Mouse (Mus musculus) thymus, adult 18-20 months (tissue): Measurements from ENCODE around the gene Lrrc45.
"Not testable (repeated sequence)": the region's sequence is repeated elsewhere in the genome, so short reads cannot be mapped to it uniquely, and the experiment has no call there.

ENCODE experiments used
- DNase-seq, 2 experiments: peaks; one replicate each; pipeline ENCODE4 v3.0.0; 2022; ENCODE audit warnings: mixed read lengths in 2 of 2

Lrrc45 gene

DNA sequence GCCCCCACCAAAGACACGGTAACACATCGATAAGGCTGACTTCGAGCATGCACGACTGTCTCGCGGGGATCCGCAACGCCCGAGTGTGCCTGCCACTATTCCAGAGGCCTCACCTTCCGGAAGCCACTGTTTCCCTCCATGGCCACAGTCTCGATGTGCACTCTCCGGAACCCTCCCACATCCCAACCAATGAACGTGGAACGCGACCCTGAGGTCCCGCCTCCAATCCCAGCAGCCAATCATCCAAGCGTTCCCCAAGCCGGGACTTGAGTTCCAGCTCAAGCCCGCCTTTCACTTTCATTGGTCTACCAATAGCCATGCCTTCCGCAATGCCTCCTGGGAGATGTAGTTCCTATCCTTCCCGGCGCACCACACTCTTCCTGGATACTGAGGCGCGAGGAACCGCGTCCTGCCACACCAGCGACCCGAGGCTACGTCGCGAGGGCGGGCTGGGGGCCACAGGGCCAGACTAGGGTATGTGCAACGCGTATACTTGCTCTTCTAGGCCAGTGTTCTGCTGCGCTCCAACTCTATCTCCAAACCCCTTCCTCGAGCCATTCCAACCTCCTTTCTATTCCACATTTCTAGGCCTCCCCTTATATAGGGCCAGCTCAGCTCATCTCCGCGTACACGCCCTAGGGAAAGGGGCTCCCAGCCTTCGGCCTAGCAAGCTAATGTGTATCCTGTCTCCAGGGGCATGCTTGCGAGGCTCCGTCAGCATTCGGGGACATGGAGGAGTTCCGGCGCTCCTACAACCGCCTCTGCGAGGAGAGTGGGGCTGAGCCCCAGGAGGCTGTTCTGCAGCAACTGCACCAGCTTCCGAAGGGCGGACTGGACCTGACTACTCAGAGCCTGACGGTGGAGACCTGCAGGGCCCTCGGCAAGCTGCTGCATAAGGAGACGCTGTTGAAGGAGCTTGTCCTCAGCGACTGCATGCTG, at the start of gene Lrrc45, which contains the start of gene Cenpx:
Gene Lrrc45, plus strand, starts transcription at position 346 of the 939 bp plus-strand sequence.
Gene Cenpx, minus strand, starts transcription at position 159 of the 939 bp plus-strand sequence.
- peak; percentile 97 to 99 for DNase-seq

DNA sequence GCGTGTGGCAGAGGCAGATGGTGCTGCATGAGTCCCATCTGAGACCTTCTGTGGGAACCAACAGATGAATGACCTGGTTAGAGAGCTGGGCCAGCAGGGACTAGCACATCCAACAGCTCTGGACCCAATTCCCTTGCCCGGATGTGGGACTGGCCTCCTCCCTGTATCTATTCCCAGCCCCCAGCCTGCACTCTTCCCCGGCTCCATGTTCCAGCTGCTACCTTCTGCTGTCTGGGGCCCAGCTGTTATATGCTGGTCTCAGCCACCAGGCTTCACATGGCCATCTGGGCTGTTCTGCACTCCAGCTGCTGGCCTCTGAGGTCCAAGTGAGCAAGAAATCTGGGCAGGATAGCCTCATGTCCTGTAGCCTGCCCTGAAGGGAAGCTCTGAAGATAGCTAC, 48.3 kb upstream of the Lrrc45 start:
- DNase-seq: no peak

GRCm38 (mm10) chr11:120666617-120667016, 47.1 kb upstream of the Lrrc45 start:
- DNase-seq: no peak

- DNase-seq: peak; percentile 92
Observed at GRCm38 (mm10) chr11:120672687-120673593, 40.8 kb upstream of the Lrrc45 start, which contains the start of gene Aspscr1. Gene Aspscr1, plus strand, starts transcription at chr11:120672973.

- no peak for DNase-seq
Observed at GRCm38 (mm10) chr11:120673594-120674122, 40.1 kb upstream of the Lrrc45 start.

DNA sequence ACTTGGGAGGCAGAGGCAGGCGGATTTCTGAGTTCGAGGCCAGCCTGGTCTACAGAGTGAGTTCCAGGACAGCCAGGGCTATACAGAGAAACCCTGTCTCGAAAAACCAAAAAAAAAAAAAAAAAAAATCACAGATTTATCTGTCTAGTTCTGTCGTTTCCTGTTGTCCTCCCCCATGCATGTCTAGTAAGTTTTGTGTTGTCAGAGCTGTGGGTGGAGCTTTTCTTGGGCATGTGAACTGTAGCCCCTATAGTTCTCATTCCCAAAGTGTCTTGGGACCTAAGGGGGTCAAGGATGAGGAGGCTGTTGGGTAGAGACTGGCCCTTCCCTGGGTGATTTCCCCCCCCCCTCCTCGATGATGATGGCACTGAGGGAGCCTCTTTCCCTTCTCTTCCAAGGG, 37.9 kb upstream of the Lrrc45 start:
- DNase-seq: not testable (repeated sequence)

DNA sequence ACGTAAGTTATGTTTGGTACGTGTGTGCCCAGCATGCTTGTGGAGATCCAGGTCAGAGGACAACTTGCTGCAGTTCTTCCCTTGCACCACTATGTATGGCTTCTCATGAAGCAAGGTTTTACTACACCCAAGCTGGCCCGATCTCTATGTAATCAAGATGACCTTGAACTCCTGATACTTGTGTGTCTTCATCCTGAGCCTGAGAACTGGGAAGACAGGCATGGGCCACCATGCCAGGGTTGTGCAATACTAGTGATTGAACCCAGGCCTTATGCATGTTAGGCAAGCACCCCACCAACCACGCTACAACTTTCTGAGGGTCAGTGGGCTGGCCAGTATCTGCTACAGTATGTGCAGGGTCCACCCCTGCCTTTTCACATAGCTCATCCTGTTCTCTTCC, 36.8 kb upstream of the Lrrc45 start:
- no peak for DNase-seq

DNA sequence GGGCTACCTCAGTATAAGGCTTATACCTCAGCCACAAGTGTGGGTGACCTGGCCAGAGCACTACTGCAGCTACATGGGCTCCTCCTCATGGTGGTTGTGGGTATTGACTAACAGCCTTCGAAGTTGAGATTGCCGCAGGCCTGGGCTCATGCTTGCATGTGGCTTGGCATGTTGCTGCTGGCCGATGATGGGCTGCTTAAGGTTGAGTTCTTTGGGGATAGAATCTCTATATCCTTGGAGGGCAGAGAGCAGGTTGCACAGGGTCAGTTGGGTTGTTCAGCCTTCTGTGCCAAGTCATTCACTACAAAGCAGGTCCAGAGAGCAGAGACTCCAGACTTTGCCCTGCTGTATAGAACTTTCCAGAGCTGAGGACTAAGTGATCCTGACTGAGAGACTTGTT, 33.8 kb upstream of the Lrrc45 start:
- no peak for DNase-seq

GRCm38 (mm10) chr11:120682683-120683082, 31.0 kb upstream of the Lrrc45 start:
- no peak for DNase-seq

DNA sequence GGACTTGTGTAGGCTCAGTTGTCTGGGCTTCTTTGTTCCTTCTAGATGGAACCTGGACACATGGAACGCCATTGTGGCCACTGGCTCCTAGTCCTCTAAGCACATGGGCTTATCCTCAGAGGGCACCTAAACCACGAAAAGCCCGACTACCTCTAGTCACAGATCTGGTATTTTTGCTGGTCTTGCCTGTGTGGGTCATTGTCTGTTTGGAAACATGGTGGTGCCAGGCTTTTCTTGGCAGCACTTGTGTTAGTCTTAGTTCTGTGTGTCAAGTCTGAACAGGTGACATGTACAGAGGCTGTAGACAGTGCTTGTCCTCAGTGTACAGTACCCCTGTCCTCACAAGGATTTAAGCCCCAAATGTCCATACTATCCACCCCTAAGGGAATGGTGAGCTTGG, 30.2 kb upstream of the Lrrc45 start:
- no peak for DNase-seq

- DNase-seq: no peak
Observed at GRCm38 (mm10) chr11:120684086-120684485, 29.6 kb upstream of the Lrrc45 start.

DNA sequence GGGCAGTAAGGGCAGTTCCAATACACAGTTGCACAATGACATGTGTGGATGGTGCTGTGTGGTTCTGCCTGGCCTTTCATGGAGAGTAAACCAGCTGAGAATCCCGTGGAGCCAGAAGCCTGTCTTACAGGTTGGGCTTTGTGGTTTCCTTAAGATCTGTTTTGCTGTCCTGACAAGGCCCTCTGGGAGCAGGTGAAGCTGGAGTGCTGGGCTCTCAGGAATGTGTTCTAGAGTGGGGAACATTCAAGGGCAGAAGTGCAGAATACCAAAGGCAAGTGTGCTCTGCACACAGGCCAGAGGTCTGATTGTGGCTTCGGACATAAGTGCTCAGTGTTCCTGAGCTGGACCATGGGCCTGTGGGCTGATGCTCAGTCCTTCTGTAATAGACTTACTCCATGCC, 29.1 kb upstream of the Lrrc45 start:
- no peak for DNase-seq

GRCm38 (mm10) chr11:120686650-120687272, 27.0 kb upstream of the Lrrc45 start:
- DNase-seq: no peak

GRCm38 (mm10) chr11:120689365-120689764, 24.4 kb upstream of the Lrrc45 start:
- DNase-seq: no peak

DNA sequence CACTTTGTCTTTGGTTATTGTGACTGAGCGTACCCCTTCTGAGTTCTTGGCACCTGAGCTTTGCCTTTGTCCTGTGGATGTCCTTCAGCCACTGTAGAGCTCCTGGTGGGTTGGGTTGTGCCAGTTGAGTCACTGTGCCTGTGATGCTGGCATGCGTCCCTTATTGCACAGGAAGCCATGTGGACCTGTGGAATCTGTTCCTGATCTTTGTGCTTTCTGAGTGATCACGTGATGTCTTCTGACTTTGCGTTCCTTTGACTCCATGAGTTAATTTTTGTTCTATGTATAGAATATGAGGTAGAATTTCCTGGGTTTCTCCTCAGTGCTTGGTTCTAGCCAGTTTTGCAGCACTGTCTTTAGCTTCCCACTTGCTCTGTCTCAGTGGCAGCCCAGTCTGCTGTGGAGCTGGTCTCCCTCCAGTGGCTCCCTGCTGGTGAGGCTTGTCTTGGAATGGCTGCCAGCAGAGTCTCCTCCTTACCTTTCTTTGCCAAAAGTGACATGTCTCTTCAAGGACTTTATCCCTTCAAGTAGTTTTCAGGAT, 21.2 kb upstream of the Lrrc45 start:
- DNase-seq: no peak

DNA sequence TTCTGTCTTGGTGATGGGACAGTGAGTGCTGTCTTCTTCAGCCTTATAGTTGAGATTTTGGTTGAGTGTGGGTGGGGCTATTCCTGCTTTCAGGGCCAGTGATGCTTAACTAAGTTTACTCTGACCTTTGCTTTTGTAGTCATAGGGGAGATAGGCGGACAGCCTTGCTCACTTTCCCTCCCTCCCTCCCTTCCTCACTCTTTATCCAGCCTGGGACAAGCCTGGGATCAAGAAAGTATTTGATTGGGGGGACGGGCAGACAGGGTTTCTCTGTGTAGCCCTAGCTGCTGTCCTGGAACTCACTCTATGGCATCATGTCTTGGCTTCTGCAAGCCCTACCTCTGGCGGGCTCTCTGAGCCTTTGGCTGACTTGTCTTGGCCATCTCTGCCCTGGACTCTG, 20.3 kb upstream of the Lrrc45 start:
- no peak for DNase-seq

DNA sequence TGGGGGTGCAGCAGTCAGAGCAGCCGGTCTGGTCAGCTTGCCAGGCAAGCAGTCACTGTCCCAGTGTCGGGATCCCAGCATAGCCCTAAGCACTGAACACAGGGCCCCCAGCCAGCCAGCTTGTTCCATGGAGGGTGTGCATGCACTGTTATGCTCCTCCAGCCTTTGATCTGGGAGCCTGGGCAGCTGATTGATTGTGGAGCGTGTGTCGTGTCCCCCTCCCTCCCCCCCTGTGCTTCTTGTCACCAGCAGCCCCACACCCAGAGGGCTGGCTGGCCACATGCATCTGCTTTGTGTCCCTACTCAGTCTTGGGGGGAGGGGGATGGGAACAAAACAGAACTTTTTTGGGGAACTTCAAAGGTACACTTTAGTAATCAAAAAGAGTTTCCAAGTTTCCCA, 18.5 kb upstream of the Lrrc45 start:
- DNase-seq: no peak

GRCm38 (mm10) chr11:120695641-120696040, 18.1 kb upstream of the Lrrc45 start:
- no peak for DNase-seq

- DNase-seq: no peak
Observed at GRCm38 (mm10) chr11:120696568-120696967, 17.2 kb upstream of the Lrrc45 start.

DNA sequence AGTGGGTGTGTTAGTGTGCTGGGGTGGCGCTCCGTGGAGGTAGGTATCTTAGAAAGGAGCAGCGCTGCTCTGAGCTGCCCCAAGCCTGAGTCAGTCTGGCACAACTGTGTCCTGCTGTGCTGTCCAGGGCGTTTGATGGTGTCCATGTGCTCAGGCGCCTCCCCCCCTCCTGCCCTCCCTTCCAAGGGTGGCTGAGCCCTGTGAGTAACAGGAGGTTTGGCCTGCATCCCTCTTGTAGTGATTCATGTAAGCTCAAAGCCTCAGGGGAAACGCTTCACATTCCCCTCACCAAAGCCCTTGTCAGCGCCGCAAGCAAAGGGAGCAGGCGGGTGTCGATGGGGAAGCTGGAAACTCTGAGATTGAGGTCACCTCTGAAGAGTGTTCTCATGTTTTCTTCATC, 16.0 kb upstream of the Lrrc45 start:
- no peak for DNase-seq

GRCm38 (mm10) chr11:120703696-120704454, 9.8 kb upstream of the Lrrc45 start:
- DNase-seq: no peak
